Mouse (Mus musculus) ES-Bruce4 (cell line): ENCODE measurements around the gene Gm20662.

Experiments
- CTCF ChIP-seq: IDR thresholded peaks from one replicate; pipeline ENCODE4 v1.8.1; 2011; ENCODE audit warnings: low read depth, low read length
- EP300 ChIP-seq: IDR thresholded peaks from 2 replicates; pipeline ENCODE4 v1.6.1; 2011; ENCODE audit warnings: low read depth, low read length; ENCODE audit not compliant: insufficient read depth
- POLR2A ChIP-seq: IDR thresholded peaks from one replicate; pipeline ENCODE4 v1.8.1; 2011; ENCODE audit warnings: low read length; ENCODE audit not compliant: insufficient read depth

GRCm38 (mm10) chr9:107962916-107963315, 33.2 kb upstream of the Gm20662 start:
- TF ChIP-seq CTCF (no peak), POLR2A (no peak), EP300 (no peak)
